Mouse (Mus musculus) heart, postnatal 0 days (tissue): ENCODE measurements at regions not wholly inside any gene's neighbourhood (a gene's known extent, or its start where the extent isn't known, plus 50 kb on each side); places are given as distances from the start of the nearest gene placed in this dataset.

Experiments
- ATAC-seq: fragments of 200-750 bp; cut with Nextera tagmentation; 2 replicates; pipeline ENCODE4 v1.8.0; 2017; ENCODE audit warnings: low read depth, moderate number of reproducible peaks, moderate library complexity; ENCODE audit not compliant: insufficient read depth
- DNase-seq: peaks from one replicate; pipeline ENCODE4 v3.0.0-alpha.2; 2016; ENCODE audit warnings: low spot score
- H3K27ac ChIP-seq: fragments of 300-500 bp; sonication (generic); 2 replicates; pipeline ENCODE4 v1.5.1; 2014; ENCODE audit warnings: low read depth, mild to moderate bottlenecking
- H3K27me3 ChIP-seq: fragments of 300-500 bp; sonication (generic); 2 replicates; pipeline ENCODE4 v1.6.1; 2014; ENCODE audit warnings: low read length, mixed read lengths; ENCODE audit not compliant: control insufficient read depth, insufficient read depth
- H3K36me3 ChIP-seq: fragments of 300-500 bp; sonication (generic); replicated peaks from 2 replicates; pipeline ENCODE4 v1.6.1; 2014; ENCODE audit warnings: low read length, mixed read lengths; ENCODE audit not compliant: control insufficient read depth, insufficient read depth
- H3K4me1 ChIP-seq: fragments of 300-500 bp; sonication (generic); 2 replicates; pipeline ENCODE4 v1.6.1; 2014; ENCODE audit warnings: antibody characterized with exemption; ENCODE audit not compliant: control insufficient read depth, insufficient read depth
- H3K4me2 ChIP-seq: fragments of 300-500 bp; sonication (generic); 2 replicates; pipeline ENCODE4 v1.6.1; 2014; ENCODE audit warnings: low read depth, mild to moderate bottlenecking, low read length, moderate library complexity
- H3K4me3 ChIP-seq: fragments of 300-500 bp; sonication (generic); 2 replicates; pipeline ENCODE4 v1.5.1; 2014; ENCODE audit warnings: low read depth, low read length
- H3K9ac ChIP-seq: fragments of 300-500 bp; sonication (generic); replicated peaks from 2 replicates; pipeline ENCODE4 v1.6.1; 2014; ENCODE audit warnings: low read depth, low read length, mixed read lengths
- H3K9me3 ChIP-seq: fragments of 300-500 bp; sonication (generic); replicated peaks from 2 replicates; pipeline ENCODE4 v1.6.1; 2016; ENCODE audit warnings: low read length; ENCODE audit not compliant: control insufficient read depth
- CTCF ChIP-seq: IDR thresholded peaks from 2 replicates; pipeline ENCODE4 v1.5.1; 2016; ENCODE audit warnings: antibody characterized with exemption, control low read depth, low read depth
- EP300 ChIP-seq: IDR thresholded peaks from 2 replicates; pipeline ENCODE4 v1.6.1; 2016; ENCODE audit warnings: antibody characterized with exemption, low read depth
- WGBS: fragments of 180-500 bp; shearing (Covaris S2); extraction: QIAGEN DNeasy Blood & Tissue Kit; methylation state at CpG from one replicate; pipeline ENCODE4 v1.1.7; 2014; 5-methylcytosine and 5-hydroxymethylcytosine counted together

DNA sequence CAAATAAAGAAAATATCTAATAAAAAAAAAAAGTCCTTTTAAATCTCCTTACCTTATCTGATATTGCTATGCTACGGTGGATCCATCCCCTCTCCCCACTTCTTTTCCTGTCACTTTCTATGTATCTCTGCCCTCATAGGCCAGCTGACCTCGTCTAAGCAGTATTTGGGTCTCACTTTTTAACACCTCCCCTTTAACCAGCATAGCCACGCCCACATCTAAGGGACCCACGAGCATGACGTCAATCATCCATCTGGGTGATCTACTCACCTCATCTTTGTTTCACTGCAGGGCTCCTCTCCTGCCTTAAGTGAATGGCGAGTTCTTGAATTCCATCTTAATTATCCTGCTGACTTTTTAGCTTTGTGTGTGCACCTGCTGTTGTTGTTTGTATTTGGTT, 97.4 kb upstream of the Arhgap5 start:
- no peak overlapping the region for H3K4me2 ChIP-seq
- DNase-seq: no peak
- no peak for TF ChIP-seq EP300
- TF ChIP-seq CTCF: no peak

DNA sequence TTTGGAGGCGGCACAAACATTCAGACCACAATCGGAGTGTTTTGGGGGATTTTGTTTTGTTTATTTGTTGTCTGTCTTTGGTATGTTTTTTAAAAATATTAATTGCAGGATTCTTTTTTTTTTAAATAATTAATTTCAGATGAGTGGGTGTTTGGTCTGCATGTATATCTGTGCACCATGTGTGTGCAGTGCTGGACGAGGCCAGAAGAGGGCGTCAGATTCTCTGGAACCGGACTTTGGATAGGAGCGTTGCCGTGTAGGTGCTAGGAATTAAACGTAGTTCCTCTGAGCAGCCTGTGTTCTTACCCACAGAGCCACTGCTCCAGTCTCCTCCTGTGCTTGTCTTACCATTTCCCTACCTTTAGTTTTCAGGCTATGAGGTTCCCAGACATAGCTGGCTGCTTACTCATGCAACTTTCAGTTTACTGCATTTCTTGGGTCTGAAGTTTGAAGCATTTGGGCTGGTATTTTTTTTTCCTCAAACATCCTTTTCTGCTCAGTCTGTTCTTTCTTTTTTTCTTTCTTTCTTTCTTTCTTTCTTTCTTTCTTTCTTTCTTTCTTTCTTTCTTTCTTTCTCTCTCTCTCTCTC, 95.4 kb upstream of the Arhgap5 start:
- Histone ChIP-seq H3K4me3 (no peak overlapping the region), H3K9ac (no peak overlapping the region), H3K4me1 (no peaks in the 10 kb centered on the region), H3K9me3 (no peaks in the 10 kb centered on the region), H3K27ac (no peak overlapping the region), H3K36me3 (no peaks in the 10 kb centered on the region), H3K27me3 (no peaks in the 10 kb centered on the region), H3K4me2 (no peak overlapping the region)
- no peak for ATAC-seq
- DNase-seq: no peak
- TF ChIP-seq CTCF (no peak), EP300 (no peak)
- 91% methylated on average over 8 of the region's 8 CpGs for WGBS

More for the DNA sequence above, 97.4 kb upstream of the Arhgap5 start:
- H3K4me1 ChIP-seq: no peaks in the 10 kb centered on the region
- no peaks in the 10 kb centered on the region for H3K9me3 ChIP-seq
- H3K27me3 ChIP-seq: no peaks in the 10 kb centered on the region
- no peak overlapping the region for H3K9ac ChIP-seq
- H3K4me3 ChIP-seq: no peak overlapping the region
- no peaks in the 10 kb centered on the region for H3K36me3 ChIP-seq
- ATAC-seq: no peak
- 58% methylated on average over 6 of the region's 6 CpGs for WGBS
- no peak overlapping the region for H3K27ac ChIP-seq

DNA sequence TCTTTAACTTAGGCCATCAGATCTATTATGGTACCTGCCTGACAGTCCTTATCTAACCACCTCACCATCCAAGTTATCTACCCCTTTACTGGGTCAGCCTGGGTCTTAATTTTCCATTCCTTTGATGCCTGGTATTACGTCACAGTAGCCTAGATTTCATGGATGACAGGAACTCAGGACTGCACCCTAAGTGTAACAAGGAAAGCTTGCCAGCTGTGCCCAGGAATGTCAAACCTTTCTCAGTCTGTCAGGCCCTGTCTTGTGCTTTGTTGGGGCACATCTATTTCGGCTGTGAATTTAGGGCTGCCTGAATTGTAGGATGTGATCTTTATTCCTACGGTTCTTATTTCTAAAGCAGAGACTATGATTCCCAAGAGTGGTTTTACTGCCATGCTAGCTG, 94.6 kb upstream of the Arhgap5 start:
- Histone ChIP-seq H3K4me2 (no peak overlapping the region), H3K27me3 (no peaks in the 10 kb centered on the region), H3K9ac (no peak overlapping the region), H3K4me3 (no peak overlapping the region), H3K36me3 (no peaks in the 10 kb centered on the region), H3K27ac (no peak overlapping the region), H3K9me3 (no peaks in the 10 kb centered on the region), H3K4me1 (no peaks in the 10 kb centered on the region)
- no peak for DNase-seq
- no peak for ATAC-seq
- WGBS: 79% methylated on average over 3 of the region's 3 CpGs
- TF ChIP-seq CTCF (no peak), EP300 (no peak)

DNA sequence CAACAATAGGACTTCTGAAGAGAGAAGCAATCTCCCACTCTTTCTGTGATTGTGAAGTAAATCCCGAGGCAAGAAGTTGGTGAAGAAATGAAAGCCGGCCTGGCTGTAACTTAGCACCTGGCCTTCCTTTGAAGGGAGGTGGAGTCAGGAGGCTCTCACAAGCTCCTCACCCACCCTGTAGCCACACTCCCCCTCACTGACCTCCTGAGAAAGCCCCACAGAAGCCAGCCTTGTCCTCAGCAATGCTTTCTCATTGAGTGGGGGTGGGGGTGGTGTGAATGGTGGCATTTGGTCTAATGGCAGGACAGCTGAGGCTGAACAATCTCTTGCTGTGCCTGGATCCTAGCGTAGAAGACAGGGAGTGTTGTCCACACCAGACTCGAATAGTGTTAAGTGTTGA, 91.6 kb upstream of the Arhgap5 start:
- H3K27me3 ChIP-seq: no peaks in the 10 kb centered on the region
- TF ChIP-seq EP300 (no peak), CTCF (no peak)
- H3K4me3 ChIP-seq: no peak overlapping the region
- no peak overlapping the region for H3K4me2 ChIP-seq
- no peak overlapping the region for H3K27ac ChIP-seq
- 78% methylated on average over 4 of the region's 4 CpGs for WGBS
- H3K9me3 ChIP-seq: no peaks in the 10 kb centered on the region
- H3K36me3 ChIP-seq: no peaks in the 10 kb centered on the region
- DNase-seq: no peak
- H3K4me1 ChIP-seq: no peaks in the 10 kb centered on the region
- no peak for ATAC-seq
- no peak overlapping the region for H3K9ac ChIP-seq

DNA sequence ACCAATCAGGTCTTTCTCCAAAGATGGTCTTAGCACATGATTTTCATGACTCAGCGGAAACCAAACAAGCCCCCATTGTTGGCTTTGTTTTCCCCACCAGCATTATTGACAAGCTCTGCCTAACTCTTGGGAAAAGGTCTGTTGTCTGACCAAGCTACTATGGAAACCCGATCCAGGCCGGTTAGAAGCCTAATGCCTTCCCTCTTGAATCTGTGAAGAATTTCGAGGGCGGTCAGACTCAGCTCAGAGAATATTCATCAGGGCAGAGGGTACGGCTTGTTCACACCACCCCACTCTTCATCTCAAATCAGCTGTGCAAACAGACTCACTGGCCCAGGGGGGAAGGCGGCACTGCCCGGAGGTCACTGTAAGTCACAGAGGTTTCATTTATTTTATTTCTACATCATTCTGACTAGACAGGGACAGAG, 90.7 kb upstream of the Arhgap5 start:
- H3K4me3 ChIP-seq: no peak overlapping the region
- H3K4me1 ChIP-seq: no peaks in the 10 kb centered on the region
- no peak overlapping the region for H3K27ac ChIP-seq
- H3K9me3 ChIP-seq: no peaks in the 10 kb centered on the region
- H3K36me3 ChIP-seq: no peaks in the 10 kb centered on the region
- H3K27me3 ChIP-seq: no peaks in the 10 kb centered on the region
- H3K9ac ChIP-seq: no peak overlapping the region
- H3K4me2 ChIP-seq: no peak overlapping the region
- TF ChIP-seq EP300 (no peak), CTCF (no peak)
- DNase-seq: no peak
- WGBS: 45% methylated on average over 8 of the region's 8 CpGs
- ATAC-seq: no peak

DNA sequence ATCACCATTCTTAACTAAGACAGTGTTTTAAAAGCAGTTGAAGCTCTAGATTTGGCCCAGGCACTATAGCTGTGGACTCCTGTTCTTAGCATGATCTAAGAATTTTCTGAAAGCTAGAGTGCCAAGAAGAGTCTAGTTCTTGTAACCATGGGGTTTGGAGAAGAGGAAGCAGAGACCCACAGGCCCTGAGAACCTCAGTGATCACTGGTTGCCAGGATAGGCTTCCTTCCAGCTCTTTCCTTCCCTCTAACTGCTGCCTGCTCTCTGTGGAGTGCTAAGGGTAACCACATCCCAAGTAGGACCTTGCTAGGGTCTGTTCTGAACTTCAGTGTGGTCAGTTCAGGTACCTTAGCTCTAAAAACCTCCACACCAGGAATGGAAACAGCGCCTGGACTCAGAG, 81.0 kb upstream of the Arhgap5 start:
- Histone ChIP-seq H3K4me1 (no peaks in the 10 kb centered on the region), H3K36me3 (no peaks in the 10 kb centered on the region), H3K4me3 (no peak overlapping the region), H3K4me2 (no peak overlapping the region), H3K27ac (no peak overlapping the region), H3K27me3 (no peaks in the 10 kb centered on the region), H3K9me3 (no peaks in the 10 kb centered on the region), H3K9ac (no peak overlapping the region)
- no peak for ATAC-seq
- no peak for TF ChIP-seq EP300
- TF ChIP-seq CTCF: no peak
- 74% methylated on average over 1 of the region's 1 CpGs for WGBS
- DNase-seq: no peak
